Mouse (Mus musculus) lung, postnatal 0 days (tissue): ENCODE data around the gene Prorsd1.

Experiments
- CTCF ChIP-seq: IDR thresholded peaks from 2 replicates; pipeline ENCODE4 v1.5.1; 2016; ENCODE audit warnings: antibody characterized with exemption, mild to moderate bottlenecking
- EP300 ChIP-seq: IDR thresholded peaks from 2 replicates; pipeline ENCODE4 v1.6.1; 2016; ENCODE audit warnings: antibody characterized with exemption, mild to moderate bottlenecking, control low read depth

DNA sequence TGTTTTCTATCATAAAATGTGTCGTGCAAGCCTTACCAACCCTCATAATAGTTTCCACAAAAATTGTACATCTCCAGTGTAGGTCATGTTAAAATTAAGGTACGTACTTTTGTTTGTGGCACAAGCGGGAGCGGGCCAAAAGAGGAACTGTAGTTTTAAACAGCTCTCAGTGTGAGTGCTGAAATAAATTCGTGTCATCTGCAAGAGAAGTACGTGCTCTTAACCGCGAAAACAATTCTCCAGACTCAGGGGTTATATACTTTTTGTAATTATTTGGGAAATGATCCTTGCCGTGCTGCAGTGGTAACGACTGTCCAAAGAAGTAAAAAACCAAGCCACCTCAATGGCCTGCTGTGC is 530 bp downstream of the Prorsd1 start:
- TF ChIP-seq EP300 = no peak
- no peak for TF ChIP-seq CTCF
